Mouse (Mus musculus) E14TG2a.4 (cell line): ENCODE measurements around the gene Fam78a.

Source experiments
- H3K27me3 ChIP-seq: 2 replicates; pipeline ENCODE4 v1.6.1; 2014; ENCODE audit warnings: low read length, control low read depth; ENCODE audit not compliant: insufficient read depth
- H3K36me3 ChIP-seq: 2 replicates; pipeline ENCODE4 v1.6.1; 2014; ENCODE audit warnings: low read length, control low read depth; ENCODE audit not compliant: insufficient read depth
- H3K4me1 ChIP-seq: replicated peaks from 2 replicates; pipeline ENCODE4 v1.6.1; 2014; ENCODE audit warnings: low read depth, low read length, control low read depth
- H3K4me3 ChIP-seq: replicated peaks from 2 replicates; pipeline ENCODE4 v1.5.1; 2014; ENCODE audit warnings: mild to moderate bottlenecking, low read length
- H3K9me3 ChIP-seq: 2 replicates; pipeline ENCODE4 v1.6.1; 2014; ENCODE audit warnings: low read length, control low read depth
- CTCF ChIP-seq: conservative IDR thresholded peaks from 2 replicates; pipeline ENCODE4 v1.5.1; 2014; ENCODE audit warnings: low read length
- NANOG ChIP-seq: IDR thresholded peaks from 2 replicates; pipeline ENCODE4 v1.6.1; 2014; ENCODE audit warnings: borderline replicate concordance, low read length, mixed read lengths
- POU5F1 ChIP-seq: IDR thresholded peaks from 2 replicates; pipeline ENCODE4 v1.6.1; 2014; ENCODE audit warnings: low read length, borderline replicate concordance

The Fam78a gene

DNA sequence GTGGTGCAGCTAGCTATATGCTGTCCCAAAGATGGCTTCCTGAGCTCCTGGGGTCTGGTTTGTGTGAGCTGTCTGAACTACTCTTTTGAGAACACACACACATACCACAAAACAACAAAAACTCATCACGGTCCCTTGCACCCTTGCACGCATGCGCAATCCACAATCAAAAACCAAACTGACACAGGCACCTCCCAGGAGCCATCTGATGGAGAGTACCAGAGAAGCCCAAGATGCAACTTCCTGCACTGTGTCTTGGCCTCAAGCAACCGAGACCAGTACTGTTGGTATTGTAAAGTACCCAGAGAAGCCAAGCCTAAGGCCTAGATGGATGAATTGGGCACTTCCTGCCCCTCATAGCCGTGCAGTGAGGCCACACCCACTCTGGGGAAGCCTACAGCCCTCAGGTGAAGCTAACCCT lies 19.3 kb downstream of the Fam78a start:
- no peak for TF ChIP-seq CTCF
- TF ChIP-seq NANOG, result no peak
- TF ChIP-seq POU5F1, result no peak
- H3K36me3 ChIP-seq, result peaks cover 7% of the 10 kb centered on the region; the same call in 1 of the 2 replicates

DNA sequence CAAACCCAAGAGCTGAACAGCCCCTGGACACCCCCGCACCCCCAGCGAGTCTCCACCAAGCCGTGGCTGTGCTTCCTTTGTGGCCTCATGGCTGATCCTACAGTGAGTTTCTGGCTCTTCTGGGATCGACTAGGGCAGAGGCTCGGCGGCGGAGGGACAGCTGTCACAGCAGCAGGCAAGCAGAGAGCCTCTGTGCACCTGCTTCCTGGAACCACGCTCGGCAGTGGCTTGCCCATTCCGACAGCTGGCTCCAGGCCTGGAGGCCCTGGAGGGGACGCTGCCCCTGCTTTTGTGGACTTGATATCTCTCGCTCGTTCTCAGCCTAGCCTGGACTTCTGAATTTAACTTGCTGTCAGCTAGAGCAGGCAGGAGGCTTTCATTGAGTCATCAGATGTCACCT lies 19.7 kb downstream of the Fam78a start:
- peaks cover 7% of the 10 kb centered on the region; the same call in 1 of the 2 replicates for H3K36me3 ChIP-seq
- peaks cover 21% of the 10 kb centered on the region for H3K27me3 ChIP-seq
- H3K4me3 ChIP-seq, result no peak overlapping the region
- no peak for TF ChIP-seq NANOG
- TF ChIP-seq CTCF, result no peak
- no peak for TF ChIP-seq POU5F1
- no peaks in the 10 kb centered on the region for H3K9me3 ChIP-seq
- peaks cover 25% of the 10 kb centered on the region for H3K4me1 ChIP-seq

More for the DNA sequence above, 19.3 kb downstream of the Fam78a start:
- no peaks in the 10 kb centered on the region for H3K9me3 ChIP-seq
- peaks cover 21% of the 10 kb centered on the region for H3K27me3 ChIP-seq
- H3K4me1 ChIP-seq, result peaks cover 25% of the 10 kb centered on the region
- no peak overlapping the region for H3K4me3 ChIP-seq

DNA sequence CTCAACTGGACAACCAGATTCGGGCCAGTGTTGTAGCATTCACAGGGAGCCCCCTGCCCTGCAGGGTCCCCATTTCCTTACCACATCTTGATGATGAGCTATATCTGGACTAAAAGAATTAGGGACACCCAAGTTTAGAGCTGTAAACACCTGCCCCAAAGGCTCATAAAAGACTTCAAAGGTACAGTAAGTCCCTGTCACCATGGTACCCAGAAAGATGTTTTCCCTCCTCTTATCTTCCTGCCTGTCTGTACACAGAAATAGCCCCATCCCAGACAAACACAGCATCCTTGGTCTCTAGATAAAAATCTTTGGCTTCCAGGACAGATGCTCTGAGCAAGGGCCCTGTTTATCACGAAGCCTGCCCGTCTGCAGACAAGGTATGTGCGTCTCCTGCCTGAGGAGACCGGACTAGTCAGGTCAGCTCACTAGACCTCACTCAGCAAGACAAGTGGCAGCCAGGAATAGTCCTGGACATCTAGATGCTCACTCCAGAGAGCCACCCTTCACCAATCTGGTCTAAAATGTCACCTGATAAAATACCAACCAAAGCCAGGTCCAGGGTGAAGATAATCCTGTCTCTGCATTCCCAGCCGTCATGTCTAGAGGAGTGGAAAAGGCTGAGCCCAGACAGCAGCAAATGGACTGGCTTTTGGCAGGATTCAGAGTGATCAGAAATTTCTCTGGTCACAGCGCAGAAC lies 21.1 kb downstream of the Fam78a start:
- TF ChIP-seq NANOG (no peak), POU5F1 (no peak), CTCF (no peak)

DNA sequence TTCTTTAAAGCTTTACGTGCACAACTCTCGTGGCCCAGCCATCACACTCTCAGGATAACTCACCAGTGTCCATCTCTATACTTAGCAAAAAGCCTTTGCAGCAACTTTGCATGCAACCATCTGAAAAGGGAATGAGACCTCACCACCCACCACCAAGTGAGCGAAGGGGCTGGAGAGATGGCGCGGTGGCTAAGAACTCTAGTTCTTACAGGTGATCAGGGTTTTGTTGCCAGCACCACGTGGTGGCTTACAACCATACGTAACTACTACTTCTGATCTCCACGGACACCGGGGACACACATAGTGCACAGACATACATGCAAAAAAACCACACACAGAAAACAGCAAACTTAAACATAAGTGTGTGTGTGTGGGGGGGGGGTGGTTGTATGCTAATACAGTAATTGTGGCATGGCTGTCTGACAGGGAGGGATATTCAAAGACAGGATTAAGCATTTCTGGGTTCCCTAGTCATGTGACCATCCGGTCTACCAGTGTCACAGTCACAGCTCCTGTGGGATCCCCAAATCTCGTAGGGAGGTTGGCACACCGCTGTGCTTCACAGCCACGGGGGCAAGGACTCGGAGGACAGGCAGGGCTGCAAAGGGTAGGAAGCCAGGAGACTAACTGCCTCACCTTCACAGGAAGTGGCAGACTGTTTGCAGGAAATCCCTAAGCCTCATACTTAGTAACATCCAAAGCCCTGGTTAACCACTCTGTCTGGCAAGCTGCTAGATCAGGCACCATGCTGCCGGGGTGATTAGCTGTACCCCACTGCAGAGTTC lies 21.8 kb downstream of the Fam78a start:
- peaks cover 16% of the 10 kb centered on the region for H3K4me1 ChIP-seq
- H3K4me3 ChIP-seq, result no peak overlapping the region
- H3K36me3 ChIP-seq, result peaks cover 3% of the 10 kb centered on the region; the same call in 1 of the 2 replicates
- peaks cover 8% of the 10 kb centered on the region for H3K27me3 ChIP-seq
- TF ChIP-seq NANOG, result no peak
- TF ChIP-seq CTCF, result no peak
- TF ChIP-seq POU5F1, result no peak
- no peaks in the 10 kb centered on the region for H3K9me3 ChIP-seq

More for the DNA sequence above, 21.1 kb downstream of the Fam78a start:
- peaks cover 7% of the 10 kb centered on the region; the same call in 1 of the 2 replicates for H3K36me3 ChIP-seq
- peaks cover 12% of the 10 kb centered on the region for H3K27me3 ChIP-seq
- H3K4me1 ChIP-seq, result peaks cover 18% of the 10 kb centered on the region
- no peak overlapping the region for H3K4me3 ChIP-seq
- H3K9me3 ChIP-seq, result no peaks in the 10 kb centered on the region

DNA sequence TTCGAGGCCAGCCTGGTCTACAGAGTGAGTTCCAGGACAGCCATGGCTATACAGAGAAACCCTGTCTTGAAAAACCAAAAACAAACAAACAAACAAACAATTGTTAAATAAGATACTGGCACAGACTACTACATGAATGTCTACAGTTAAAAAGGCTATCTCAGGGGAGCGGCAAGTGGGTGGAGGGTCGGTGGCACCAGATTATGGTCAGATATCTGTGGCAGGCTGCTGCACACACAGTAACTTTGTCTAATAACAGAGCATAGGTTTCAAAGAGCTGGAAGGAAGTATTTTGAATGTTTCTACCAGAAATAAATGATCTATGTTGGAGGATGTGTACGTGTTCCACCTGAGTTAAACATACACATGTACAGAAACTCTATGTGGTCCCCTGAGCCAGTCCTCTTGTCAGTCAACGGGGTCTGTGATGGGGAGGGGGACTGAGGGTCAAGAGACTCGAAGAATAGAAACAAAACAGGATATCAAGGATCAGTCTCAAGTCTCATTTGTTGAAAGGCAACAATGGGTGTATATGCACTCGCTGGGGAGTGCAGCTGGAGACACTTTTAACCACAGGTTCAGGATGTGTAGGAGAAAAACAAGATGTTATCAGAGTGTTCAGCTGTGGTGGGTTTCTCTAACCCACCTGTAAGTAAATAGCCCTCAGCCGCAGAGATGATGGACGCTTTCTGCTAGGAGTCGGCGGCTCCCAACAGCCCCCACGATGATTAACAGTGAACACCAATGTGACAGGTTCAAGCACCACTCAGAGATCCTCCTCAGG lies 22.7 kb downstream of the Fam78a start:
- H3K27me3 ChIP-seq, result peaks cover 8% of the 10 kb centered on the region; the same call in 1 of the 2 replicates
- H3K36me3 ChIP-seq, result no peaks in the 10 kb centered on the region
- peaks cover 25% of the 10 kb centered on the region for H3K4me1 ChIP-seq
- TF ChIP-seq POU5F1, result no peak
- TF ChIP-seq NANOG, result no peak
- TF ChIP-seq CTCF, result no peak
- no peak overlapping the region for H3K4me3 ChIP-seq
- H3K9me3 ChIP-seq, result no peaks in the 10 kb centered on the region

DNA sequence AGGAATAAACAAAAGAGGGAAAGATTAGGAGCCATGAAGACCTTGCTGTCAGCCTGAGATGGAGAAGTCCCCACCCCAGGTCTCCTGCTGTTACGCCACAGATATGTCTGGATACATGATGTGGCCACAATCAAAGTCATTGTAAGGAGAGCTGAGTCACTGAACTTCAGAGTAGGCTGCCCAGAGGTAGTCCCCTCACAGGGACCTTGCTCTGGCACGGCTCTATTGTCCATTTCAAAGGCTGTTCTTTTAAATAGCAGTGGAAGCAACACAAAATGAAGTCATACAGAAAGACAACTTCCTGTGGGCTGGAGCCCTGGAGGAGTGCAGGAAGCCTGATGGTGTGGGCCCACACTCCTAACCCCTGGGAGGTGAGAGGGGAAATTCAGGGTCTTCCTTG lies 23.5 kb downstream of the Fam78a start:
- Histone ChIP-seq H3K36me3 (no peaks in the 10 kb centered on the region), H3K4me1 (peaks cover 25% of the 10 kb centered on the region), H3K4me3 (no peak overlapping the region), H3K9me3 (no peaks in the 10 kb centered on the region), H3K27me3 (peaks cover 8% of the 10 kb centered on the region; the same call in 1 of the 2 replicates)
- no peak for TF ChIP-seq NANOG
- no peak for TF ChIP-seq POU5F1
- no peak for TF ChIP-seq CTCF

DNA sequence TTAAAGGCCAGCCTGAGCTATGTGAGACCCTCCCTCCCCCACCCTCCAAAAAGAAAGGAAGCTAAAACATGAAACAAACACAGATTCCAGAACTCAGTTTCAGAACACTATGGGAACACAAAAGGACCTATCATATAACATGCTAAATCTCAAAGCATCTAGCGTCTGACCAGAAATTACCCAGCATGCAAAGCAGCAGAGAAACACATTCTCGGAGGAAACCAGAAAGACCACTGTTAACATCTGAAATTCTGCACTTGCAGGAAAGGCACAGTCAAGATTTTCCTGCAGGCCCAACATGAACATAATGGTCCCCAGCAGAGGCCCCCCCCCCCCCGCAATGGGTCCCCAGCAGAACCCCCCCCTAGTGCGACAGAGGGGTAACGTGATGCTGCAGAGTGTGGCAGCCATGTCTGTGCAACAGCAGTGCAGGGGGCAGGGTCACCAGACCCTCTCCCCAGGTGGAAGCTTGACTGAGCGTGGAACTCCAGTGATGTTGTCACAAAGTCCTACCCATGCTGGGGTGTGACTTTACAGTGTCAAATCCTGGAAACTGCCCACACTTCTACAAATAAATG lies 24.3 kb downstream of the Fam78a start:
- peaks cover 8% of the 10 kb centered on the region; the same call in 1 of the 2 replicates for H3K27me3 ChIP-seq
- TF ChIP-seq POU5F1, result no peak
- no peak for TF ChIP-seq CTCF
- no peak for TF ChIP-seq NANOG

DNA sequence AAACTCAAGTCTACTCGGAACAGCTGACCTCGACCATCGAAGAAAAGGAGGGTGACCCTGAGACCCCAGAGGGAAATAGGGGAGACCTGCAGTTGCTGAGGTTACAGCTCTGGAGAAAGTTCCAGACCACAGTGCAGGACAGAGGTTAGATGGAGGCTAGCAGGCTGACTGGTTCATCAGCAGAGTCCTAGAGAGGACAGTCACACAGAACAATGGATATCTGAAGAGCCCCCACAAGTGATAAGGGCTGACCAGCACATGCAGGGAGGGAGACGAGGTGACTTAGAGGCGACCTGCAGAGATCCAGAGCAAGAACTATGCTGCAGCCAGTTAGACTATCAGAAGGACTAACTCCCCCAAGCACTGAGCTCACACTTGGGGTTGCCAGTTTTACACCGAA lies 25.0 kb downstream of the Fam78a start:
- no peaks in the 10 kb centered on the region for H3K36me3 ChIP-seq
- H3K4me1 ChIP-seq, result peaks cover 19% of the 10 kb centered on the region
- H3K4me3 ChIP-seq, result no peak overlapping the region
- peaks cover 8% of the 10 kb centered on the region; the same call in 1 of the 2 replicates for H3K27me3 ChIP-seq
- H3K9me3 ChIP-seq, result no peaks in the 10 kb centered on the region
- TF ChIP-seq POU5F1 (no peak), CTCF (no peak), NANOG (no peak)

More for the DNA sequence above, 24.3 kb downstream of the Fam78a start:
- Histone ChIP-seq H3K4me1 (peaks cover 21% of the 10 kb centered on the region), H3K4me3 (no peak overlapping the region), H3K9me3 (no peaks in the 10 kb centered on the region), H3K36me3 (no peaks in the 10 kb centered on the region)
